Mouse (Mus musculus) midbrain, postnatal 0 days (tissue): ENCODE results near the gene Rab44. TPM values are rescaled to one million over a fixed set of nuclear protein-coding genes. Genes with fewer than 3 reads are reported as not detected.
A peak's percentile ranks its signal among the peaks of the same experiment; 100 is the strongest.

ENCODE experiments used
- ATAC-seq: fragments of 200-750 bp; cut with Nextera tagmentation; 2 replicates; pipeline ENCODE4 v1.8.0; 2017; ENCODE audit warnings: moderate number of reproducible peaks, mild to moderate bottlenecking, moderate TSS enrichment, moderate library complexity; ENCODE audit not compliant: low FRiP score
- DNase-seq: peaks from one replicate; pipeline ENCODE4 v3.0.0-alpha.2; 2015; ENCODE audit warnings: low spot score
- H3K27ac ChIP-seq: fragments of 300-500 bp; sonication (generic); 2 replicates; pipeline ENCODE4 v1.5.1; 2014; ENCODE audit warnings: low read depth, mild to moderate bottlenecking, low read length, mixed read lengths
- H3K27me3 ChIP-seq: fragments of 300-500 bp; sonication (generic); 2 replicates; pipeline ENCODE4 v1.6.1; 2014; ENCODE audit warnings: low read length, control low read depth, mixed read lengths; ENCODE audit not compliant: insufficient read depth
- H3K36me3 ChIP-seq: fragments of 300-500 bp; sonication (generic); 2 replicates; pipeline ENCODE4 v1.6.1; 2014; ENCODE audit warnings: low read length, control low read depth, mixed read lengths; ENCODE audit not compliant: insufficient read depth
- H3K4me1 ChIP-seq: fragments of 300-500 bp; sonication (generic); 2 replicates; pipeline ENCODE4 v1.6.1; 2014; ENCODE audit warnings: mild to moderate bottlenecking, control low read depth, antibody characterized with exemption, low read length, mixed read lengths; ENCODE audit not compliant: insufficient read depth
- H3K4me2 ChIP-seq: fragments of 300-500 bp; sonication (generic); 2 replicates; pipeline ENCODE4 v1.6.1; 2014; ENCODE audit warnings: low read depth, mild to moderate bottlenecking, low read length, mixed read lengths; ENCODE audit not compliant: poor library complexity, severe bottlenecking
- H3K4me3 ChIP-seq: fragments of 300-500 bp; sonication (generic); 2 replicates; pipeline ENCODE4 v1.5.1; 2014; ENCODE audit warnings: low read depth, mild to moderate bottlenecking, low read length, moderate library complexity
- H3K9ac ChIP-seq: fragments of 300-500 bp; sonication (generic); replicated peaks from 2 replicates; pipeline ENCODE4 v1.6.1; 2014; ENCODE audit warnings: mild to moderate bottlenecking, low read length, moderate library complexity, mixed read lengths; ENCODE audit not compliant: poor library complexity, severe bottlenecking
- H3K9me3 ChIP-seq: fragments of 300-500 bp; sonication (generic); 2 replicates; pipeline ENCODE4 v1.6.1; 2016; ENCODE audit warnings: low read length, control low read depth
- CTCF ChIP-seq: IDR thresholded peaks from 2 replicates; pipeline ENCODE4 v1.5.1; 2016; ENCODE audit warnings: antibody characterized with exemption, mild to moderate bottlenecking
- WGBS: fragments of 180-500 bp; shearing (Covaris S2); extraction: QIAGEN DNeasy Blood & Tissue Kit; methylation state at CpG from one replicate; pipeline ENCODE4 v1.1.7; 2014; 5-methylcytosine and 5-hydroxymethylcytosine counted together
- polyA plus RNA-seq: library from polyadenylated mRNA; unstranded; fragments of >200 nt; fragmentation: Nextera tagmentation; extraction: Ambion mirVana; gene quantifications from 2 replicates; pipeline ENCODE4 v1.2.1, GENCODE M21; 2015
- total RNA-seq: library from RNA; depleted of rRNA; stranded (reverse); fragments of >200 nt; gene quantifications from 2 replicates; pipeline ENCODE4 v1.2.3, GENCODE M21; 2014

Rab44 gene
- total and polyA plus RNA-seq, 2 experiments from 2014 or later, result not detected

GRCm38 (mm10) chr17:29085266-29085665 is 28.7 kb upstream of the Rab44 start:
- Histone ChIP-seq H3K36me3 (no peaks in the 10 kb centered on the region), H3K4me2 (no peak overlapping the region), H3K9ac (no peak overlapping the region), H3K9me3 (no peaks in the 10 kb centered on the region), H3K27ac (no peak overlapping the region), H3K4me3 (no peak overlapping the region), H3K4me1 (peaks cover 5% of the 10 kb centered on the region; the same call in 1 of the 2 replicates), H3K27me3 (0 out of 2 replicates have a peak, but pooled peaks cover 3% of the 10 kb centered on the region)
- ATAC-seq, result no peak
- DNase-seq, result no peak
- no peak for TF ChIP-seq CTCF
- WGBS, result 75% methylated on average over 10 of the region's 10 CpGs

DNA sequence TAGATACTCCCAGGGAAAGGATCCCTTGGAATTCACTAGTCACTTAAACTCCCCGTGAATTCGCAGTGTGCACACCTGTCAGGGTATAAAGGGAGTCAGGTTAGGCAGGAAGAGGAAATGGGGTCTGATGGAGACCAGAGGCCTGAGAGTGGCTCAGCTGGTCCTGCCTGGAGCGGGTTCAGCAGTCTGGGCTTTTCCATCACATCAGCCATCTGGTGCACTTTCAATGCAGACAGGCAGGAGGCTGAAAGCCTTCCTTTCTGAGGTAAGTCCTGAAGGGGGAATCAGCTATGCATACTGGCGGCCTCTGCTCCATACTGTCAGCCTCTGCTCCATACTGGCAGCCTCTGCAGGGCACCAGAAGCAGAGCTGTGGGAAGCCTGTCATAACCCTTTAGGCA is 27.0 kb upstream of the Rab44 start:
- H3K4me1 ChIP-seq, result no peaks in the 10 kb centered on the region
- H3K27ac ChIP-seq, result no peak overlapping the region
- no peaks in the 10 kb centered on the region for H3K36me3 ChIP-seq
- H3K27me3 ChIP-seq, result 0 out of 2 replicates have a peak, but pooled peaks cover 3% of the 10 kb centered on the region
- 81% methylated on average over 4 of the region's 4 CpGs for WGBS
- DNase-seq, result peak; percentile 49
- H3K9ac ChIP-seq, result no peak overlapping the region
- H3K4me2 ChIP-seq, result no peak overlapping the region
- ATAC-seq, result no peak
- no peak for TF ChIP-seq CTCF
- H3K4me3 ChIP-seq, result no peak overlapping the region
- H3K9me3 ChIP-seq, result no peaks in the 10 kb centered on the region

DNA sequence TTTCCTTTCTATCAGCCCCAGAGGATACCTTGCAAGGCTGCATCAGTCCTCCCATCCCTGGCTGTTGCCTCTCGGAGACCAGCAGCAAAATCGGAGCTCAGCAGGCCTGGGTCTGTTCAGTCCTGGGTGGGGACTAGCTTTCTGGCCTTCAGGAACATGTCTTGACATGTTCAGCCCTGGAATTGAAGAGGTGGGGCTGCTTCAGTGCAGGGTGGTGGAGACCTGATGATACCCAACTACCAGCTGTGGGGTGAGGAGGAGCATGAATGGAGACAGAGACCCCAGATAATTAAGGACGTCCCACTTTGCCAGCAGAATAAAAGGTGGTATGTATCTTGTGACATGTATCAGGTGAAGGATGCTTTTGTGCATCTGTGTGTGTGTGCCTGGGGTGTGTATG is 23.2 kb upstream of the Rab44 start, which contains the start of gene Cdkn1a:
Gene Cdkn1a (plus strand): TSS at position 201 of the 400 bp plus-strand sequence.
- H3K36me3 ChIP-seq, result no peaks in the 10 kb centered on the region
- DNase-seq, result no peak
- no peaks in the 10 kb centered on the region for H3K27me3 ChIP-seq
- TF ChIP-seq CTCF, result no peak
- no peak within 1 kb of the TSS for H3K4me2 ChIP-seq
- H3K9me3 ChIP-seq, result no peaks in the 10 kb centered on the region
- no peak within 1 kb of the TSS for H3K9ac ChIP-seq
- no peaks in the 10 kb centered on the region for H3K4me1 ChIP-seq
- ATAC-seq, result no peak
- H3K4me3 ChIP-seq, result no peak within 1 kb of the TSS
- no peak within 1 kb of the TSS for H3K27ac ChIP-seq
- WGBS, result 86% methylated on average over 3 of the region's 3 CpGs

- H3K9ac ChIP-seq, result no peak overlapping the region
- H3K27me3 ChIP-seq, result no peaks in the 10 kb centered on the region
- 46% methylated on average over 6 of the region's 6 CpGs for WGBS
- no peaks in the 10 kb centered on the region for H3K36me3 ChIP-seq
- H3K4me1 ChIP-seq, result no peaks in the 10 kb centered on the region
- no peak overlapping the region for H3K4me2 ChIP-seq
- DNase-seq (no peak), ATAC-seq (no peak)
- H3K27ac ChIP-seq, result no peak overlapping the region
- no peaks in the 10 kb centered on the region for H3K9me3 ChIP-seq
- no peak overlapping the region for H3K4me3 ChIP-seq
- no peak for TF ChIP-seq CTCF
Observed at GRCm38 (mm10) chr17:29091348-29091944, 22.5 kb upstream of the Rab44 start.

- 61% methylated on average over 5 of the region's 5 CpGs for WGBS
- DNase-seq, result peak; percentile 21
Observed at GRCm38 (mm10) chr17:29092497-29092896, 21.4 kb upstream of the Rab44 start.

DNA sequence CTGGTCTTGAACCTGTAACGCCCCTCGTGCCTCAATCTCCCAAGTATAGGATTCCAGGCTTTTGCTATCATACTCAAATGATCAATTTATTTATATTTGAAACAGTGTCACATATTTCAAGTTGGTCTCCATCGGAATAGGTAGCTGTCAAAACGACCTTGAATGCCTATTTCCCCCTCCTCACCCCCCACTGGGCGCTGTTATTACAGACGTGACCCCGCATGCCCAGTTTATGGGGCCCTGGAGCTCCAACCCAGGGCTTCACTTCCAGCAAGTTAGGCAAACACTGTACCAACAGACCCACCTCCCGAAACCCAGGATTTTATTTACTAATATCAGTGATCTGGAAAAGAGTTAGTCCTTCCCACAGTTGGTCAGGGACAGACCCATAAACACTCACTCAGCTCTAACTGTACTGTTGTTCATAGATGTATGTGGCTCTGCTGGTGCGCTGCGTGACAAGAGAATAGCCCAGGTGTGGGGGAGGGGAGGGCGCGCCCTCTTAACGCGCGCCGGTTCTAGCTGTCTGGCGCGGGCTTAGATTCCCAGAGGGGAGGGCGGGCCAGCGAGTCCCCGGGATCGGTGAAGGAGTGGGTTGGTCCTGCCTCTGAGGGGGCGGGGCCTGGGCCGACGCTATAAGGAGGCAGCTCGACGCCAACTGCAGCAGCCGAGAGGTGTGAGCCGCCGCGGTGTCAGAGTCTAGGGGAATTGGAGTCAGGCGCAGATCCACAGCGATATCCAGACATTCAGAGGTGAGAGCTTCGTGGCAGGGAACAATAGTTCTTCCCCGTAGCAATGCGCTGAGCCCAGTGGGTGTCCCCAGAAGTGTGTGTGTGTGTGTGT is 20.6 kb upstream of the Rab44 start:
- Histone ChIP-seq H3K27ac (0 out of 2 replicates have a peak overlapping the region, but pooled peaks have one; percentile 81), H3K4me1 (no peaks in the 10 kb centered on the region), H3K36me3 (peaks cover 2% of the 10 kb centered on the region), H3K9ac (peak overlapping the region; percentile 81), H3K4me2 (peak overlapping the region; percentile 84), H3K27me3 (no peaks in the 10 kb centered on the region), H3K4me3 (peak overlapping the region; percentile 71), H3K9me3 (no peaks in the 10 kb centered on the region)
- TF ChIP-seq CTCF, result no peak
- 8% methylated on average over 36 of the region's 36 CpGs for WGBS
- DNase-seq (peak; percentile 89), ATAC-seq (peak; percentile 65)

More at GRCm38 (mm10) chr17:29092497-29092896, 21.4 kb upstream of the Rab44 start:
- no peak for ATAC-seq
- H3K4me1 ChIP-seq, result no peaks in the 10 kb centered on the region
- no peaks in the 10 kb centered on the region for H3K27me3 ChIP-seq
- TF ChIP-seq CTCF, result no peak
- no peak overlapping the region for H3K4me2 ChIP-seq
- H3K4me3 ChIP-seq, result no peak overlapping the region
- H3K9ac ChIP-seq, result no peak overlapping the region
- no peaks in the 10 kb centered on the region for H3K9me3 ChIP-seq
- no peaks in the 10 kb centered on the region for H3K36me3 ChIP-seq
- no peak overlapping the region for H3K27ac ChIP-seq
